Mouse (Mus musculus): Measurements from ENCODE around the gene Foxk1.
A peak's percentile ranks its signal among the peaks of the same experiment; 100 is the strongest.

The Foxk1 gene

GRCm38 (mm10) chr5:142477346-142477745 lies 76.0 kb downstream of the Foxk1 start:
- DNase-seq (ENCODE audit: low spot score in 2 of 2) = no peak

- DNase-seq (ENCODE audit: low spot score in 2 of 2) = no peak
These were observed 76.7 kb downstream of the Foxk1 start for GRCm38 (mm10) chr5:142477866-142478615.

GRCm38 (mm10) chr5:142478829-142479435 lies 77.6 kb downstream of the Foxk1 start:
- peak; percentile 50 to 67 for DNase-seq (ENCODE audit: low spot score in 2 of 2)

- peak in 1 of 2 experiments; percentile 42 for DNase-seq (ENCODE audit: low spot score in 2 of 2)
These were observed 81.2 kb downstream of the Foxk1 start for GRCm38 (mm10) chr5:142482512-142482911.

- DNase-seq (ENCODE audit: low spot score in 2 of 2) = no peak
These were observed 82.3 kb downstream of the Foxk1 start for GRCm38 (mm10) chr5:142483581-142483980.

GRCm38 (mm10) chr5:142486654-142487053 lies 85.4 kb downstream of the Foxk1 start:
- no peak for DNase-seq (ENCODE audit: low spot score in 2 of 2)

GRCm38 (mm10) chr5:142489955-142490707 lies 88.8 kb downstream of the Foxk1 start:
- DNase-seq (ENCODE audit: low spot score in 2 of 2) = no peak

GRCm38 (mm10) chr5:142493307-142493706 lies 92.0 kb downstream of the Foxk1 start:
- DNase-seq (ENCODE audit: low spot score in 2 of 2) = no peak

GRCm38 (mm10) chr5:142495321-142496096 lies 94.2 kb downstream of the Foxk1 start:
- no peak for DNase-seq (ENCODE audit: low spot score in 2 of 2)

- no peak for DNase-seq (ENCODE audit: low spot score in 2 of 2)
These were observed 97.7 kb downstream of the Foxk1 start for GRCm38 (mm10) chr5:142498964-142499363.

- DNase-seq (ENCODE audit: low spot score in 2 of 2) = no peak
These were observed 99.6 kb downstream of the Foxk1 start for GRCm38 (mm10) chr5:142500918-142501317.

GRCm38 (mm10) chr5:142502414-142502813 lies 101.1 kb downstream of the Foxk1 start:
- DNase-seq (ENCODE audit: low spot score in 2 of 2) = peak; percentile 17 to 47

- no peak for DNase-seq (ENCODE audit: low spot score in 2 of 2)
These were observed 102.9 kb downstream of the Foxk1 start for GRCm38 (mm10) chr5:142504175-142504574.

- DNase-seq (ENCODE audit: low spot score in 2 of 2) = no peak
These were observed 104.6 kb downstream of the Foxk1 start for GRCm38 (mm10) chr5:142505695-142506423.

- no peak for DNase-seq (ENCODE audit: low spot score in 2 of 2)
These were observed 108.1 kb downstream of the Foxk1 start for GRCm38 (mm10) chr5:142509141-142510060.

- DNase-seq (ENCODE audit: low spot score in 2 of 2) = no peak
These were observed 108.7 kb downstream of the Foxk1 start for GRCm38 (mm10) chr5:142510061-142510414.
